Mouse (Mus musculus) thymus, postnatal 0 days (tissue): ENCODE data around the gene Slc13a1. TPM values are rescaled to one million over a fixed set of nuclear protein-coding genes. Genes with fewer than 3 reads are reported as not detected.
"Not testable (repeated sequence)": the region's sequence is repeated elsewhere in the genome, so short reads cannot be mapped to it uniquely, and the experiment has no call there.

Source experiments
- DNase-seq: peaks from one replicate; pipeline ENCODE4 v3.0.0-alpha.2; 2015; ENCODE audit warnings: low spot score
- polyA plus RNA-seq: library from polyadenylated mRNA; unstranded; fragments of >200 nt; fragmentation: Nextera tagmentation; extraction: Ambion mirVana; gene quantifications from 2 replicates; pipeline ENCODE4 v1.2.1, GENCODE M21; 2015

The Slc13a1 gene
- 0.15 TPM in 1 of 2 replicates, not detected in the other for polyA plus RNA-seq

DNA sequence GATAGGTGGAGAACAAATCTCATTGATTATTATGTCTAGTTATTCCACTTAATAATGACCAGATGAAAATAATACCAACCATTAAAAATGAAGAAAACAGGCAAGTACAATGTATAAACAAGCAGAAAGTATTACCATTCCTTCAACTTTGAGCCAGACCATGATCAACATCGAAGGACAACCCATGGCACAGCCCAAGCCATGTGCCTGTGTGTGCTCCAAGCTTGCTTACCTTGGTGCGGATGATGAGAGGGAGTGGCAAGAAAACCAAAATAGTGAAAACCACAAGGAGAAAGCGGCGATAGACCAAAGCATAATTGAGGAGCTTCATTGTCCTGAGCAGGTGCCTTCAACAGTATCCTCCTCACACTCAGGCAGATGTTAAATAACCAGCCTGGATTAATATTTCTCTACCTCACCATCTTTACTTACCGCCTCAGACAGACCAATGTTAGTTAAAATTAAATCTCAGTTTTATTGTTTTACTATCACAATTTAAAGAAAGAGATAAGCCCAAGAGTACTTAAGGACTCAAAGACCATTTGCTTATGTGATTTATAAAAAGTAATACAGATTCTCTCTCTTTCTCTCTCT, at the start of gene Slc13a1:
TSS of gene Slc13a1 (minus strand) at position 359 of the 594 bp plus-strand sequence.
- DNase-seq, result no peak

DNA sequence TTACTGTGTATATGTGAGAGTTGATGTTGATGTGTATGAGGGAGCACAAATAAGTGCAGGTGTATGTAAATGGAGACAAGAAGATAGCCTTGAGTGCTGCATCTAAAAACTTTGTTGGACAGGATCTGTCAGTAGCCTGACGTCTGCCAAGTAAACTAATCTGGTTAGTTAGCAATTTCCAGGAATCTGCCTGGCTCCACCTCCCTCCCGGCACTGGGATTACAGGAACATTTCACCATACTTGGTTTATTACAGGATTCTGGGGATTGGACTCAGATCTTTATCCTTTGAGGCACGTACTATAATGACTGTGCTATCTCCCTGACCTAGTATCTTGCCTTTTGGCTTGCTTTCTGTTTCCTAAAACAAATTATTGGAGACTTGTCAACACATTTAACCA, 40.0 kb upstream of the Slc13a1 start:
- no peak for DNase-seq

DNA sequence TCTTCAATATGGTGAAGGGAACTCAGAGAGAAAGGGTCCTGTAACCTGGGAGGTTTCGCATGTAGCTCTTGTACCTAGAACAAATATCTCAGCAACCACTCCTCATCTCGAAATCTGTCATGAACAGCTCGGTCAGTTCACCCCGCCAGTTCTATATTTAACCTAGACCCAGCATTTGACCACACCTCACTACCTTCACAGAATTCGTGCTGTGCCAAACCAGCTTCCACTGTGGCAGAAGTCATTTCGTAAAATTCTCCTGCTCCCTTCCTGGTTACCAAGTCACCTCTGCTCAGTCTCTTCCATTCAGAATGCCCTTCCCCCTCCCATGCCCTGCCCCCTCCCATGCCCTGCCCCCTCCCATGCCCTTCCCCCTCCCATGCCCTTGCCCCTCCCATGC, 34.3 kb upstream of the Slc13a1 start:
- no peak for DNase-seq

DNA sequence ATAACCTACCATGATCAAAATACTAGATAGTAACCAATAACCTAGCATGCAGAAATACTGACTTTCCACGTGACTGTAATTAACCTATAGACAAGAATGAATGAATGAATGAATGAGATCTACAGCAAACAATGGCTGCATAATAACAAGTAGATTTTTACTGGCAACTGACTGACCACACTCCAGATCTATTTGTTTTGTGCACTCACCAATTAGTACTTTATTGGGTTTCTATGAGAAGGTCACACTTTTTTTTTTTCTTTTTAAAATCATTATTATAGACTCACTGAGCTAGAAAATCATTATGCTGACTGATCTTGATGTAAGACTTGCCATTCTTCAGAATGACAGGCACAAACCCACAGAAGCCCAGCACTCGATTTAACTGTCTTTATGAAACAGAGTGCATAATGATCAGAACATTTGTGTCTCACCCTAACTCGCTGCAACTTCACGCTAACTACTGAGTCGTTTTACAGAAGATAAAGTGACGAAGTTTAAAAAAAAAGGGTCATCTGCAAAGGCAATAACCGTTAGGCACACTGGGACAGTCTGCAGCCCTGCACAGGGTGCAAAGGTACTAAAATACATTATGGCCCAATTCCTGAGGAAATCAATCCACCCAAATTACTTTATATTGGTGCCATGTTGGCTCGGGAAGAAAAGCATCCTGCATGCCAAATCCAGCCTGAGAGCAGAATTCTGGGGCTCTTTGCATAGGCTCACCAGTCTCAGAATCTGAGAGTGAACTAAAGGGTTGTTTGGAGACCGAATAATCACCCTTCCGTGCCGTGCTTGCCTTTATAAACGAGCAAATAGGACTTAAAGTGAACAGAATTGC, 33.0 kb upstream of the Slc13a1 start:
- no peak for DNase-seq

DNA sequence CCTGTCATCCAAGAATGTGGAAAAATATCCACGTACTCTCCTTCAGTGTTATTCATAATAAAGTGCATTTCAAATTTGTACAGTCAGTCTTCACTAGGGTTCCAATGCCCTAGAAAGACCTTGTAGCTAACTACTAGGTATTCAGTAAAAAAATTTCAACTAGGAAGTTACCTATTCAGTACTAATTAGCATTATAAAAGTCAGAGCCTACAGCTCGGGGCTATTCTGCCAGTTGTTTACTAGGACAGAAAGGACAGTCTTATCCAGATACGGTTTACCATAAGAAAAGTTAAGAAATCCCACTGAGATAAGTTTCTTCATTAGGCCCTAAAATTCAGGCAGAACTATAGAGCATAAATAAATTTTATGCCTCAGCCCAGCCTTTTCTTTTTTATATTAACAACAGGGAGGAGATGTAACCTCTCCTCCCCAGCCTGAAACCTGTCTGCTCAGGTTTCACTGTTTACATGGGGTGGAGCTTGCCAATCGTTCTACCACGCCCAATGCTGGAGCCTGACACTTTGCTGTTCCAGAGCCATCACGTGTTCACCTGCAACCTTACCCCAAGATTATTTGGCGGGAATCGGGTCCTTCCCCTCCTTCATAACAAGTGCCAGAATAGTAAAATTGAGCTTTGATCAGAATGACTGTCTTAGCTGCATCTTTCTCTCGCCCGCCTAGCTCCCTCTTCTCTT, 29.8 kb upstream of the Slc13a1 start:
- DNase-seq, result not testable (repeated sequence)

DNA sequence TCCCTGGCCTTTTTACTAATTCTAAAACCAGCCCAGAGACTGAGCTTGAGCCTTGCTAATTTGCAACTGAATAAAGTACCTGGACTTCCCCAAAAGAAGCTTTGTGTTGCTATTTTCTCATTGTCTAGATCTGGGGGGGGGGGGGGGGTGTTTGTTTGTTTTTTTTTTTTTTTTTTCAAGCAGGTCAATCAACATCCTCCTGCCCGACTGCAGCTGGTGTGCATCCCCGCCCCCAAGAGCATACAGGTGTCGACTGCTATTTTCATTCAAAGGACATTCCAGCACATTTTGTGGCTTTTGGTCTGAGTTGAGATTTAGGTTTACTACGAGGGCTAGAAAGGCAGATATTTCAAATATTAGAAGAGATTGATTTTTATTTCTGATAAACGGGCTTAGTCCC, 28.5 kb upstream of the Slc13a1 start:
- not testable (repeated sequence) for DNase-seq

DNA sequence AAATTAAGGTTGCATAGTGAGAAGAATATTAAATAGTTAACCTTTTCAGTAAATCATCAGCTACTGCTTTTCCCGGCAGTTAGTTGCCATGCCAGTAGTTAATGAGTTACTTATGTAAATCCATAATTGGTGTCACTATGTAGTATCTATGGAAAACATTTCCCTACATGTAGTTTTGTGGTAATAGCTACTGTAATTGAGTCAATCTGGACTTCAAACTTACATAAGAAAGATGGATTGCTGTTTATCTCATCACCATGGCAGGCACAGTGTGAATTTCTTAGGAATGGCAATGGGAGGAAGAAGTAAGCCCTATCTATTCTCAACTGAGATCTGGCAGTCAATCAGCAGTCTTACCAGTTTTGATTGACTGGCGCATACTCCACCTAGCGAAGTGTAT, 15.5 kb upstream of the Slc13a1 start:
- no peak for DNase-seq

DNA sequence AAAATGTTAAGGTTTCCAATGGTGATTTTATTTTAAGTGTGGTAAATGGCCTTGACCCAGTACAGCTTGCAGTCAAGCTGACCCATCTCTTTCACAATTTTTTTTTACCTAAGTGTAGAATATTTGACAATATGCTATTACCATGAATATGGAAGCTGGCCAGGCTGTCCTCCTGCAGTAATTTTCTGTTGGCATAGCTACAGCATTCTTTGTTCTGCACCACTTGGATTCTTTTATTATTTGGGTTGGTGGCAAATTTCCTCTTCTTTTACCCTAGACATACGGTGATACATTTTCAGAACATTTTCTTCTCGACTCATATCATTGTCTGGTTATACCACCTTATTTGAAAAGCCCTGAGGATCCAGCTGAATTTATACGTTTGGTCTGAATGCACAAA, 7.5 kb upstream of the Slc13a1 start:
- DNase-seq, result no peak

DNA sequence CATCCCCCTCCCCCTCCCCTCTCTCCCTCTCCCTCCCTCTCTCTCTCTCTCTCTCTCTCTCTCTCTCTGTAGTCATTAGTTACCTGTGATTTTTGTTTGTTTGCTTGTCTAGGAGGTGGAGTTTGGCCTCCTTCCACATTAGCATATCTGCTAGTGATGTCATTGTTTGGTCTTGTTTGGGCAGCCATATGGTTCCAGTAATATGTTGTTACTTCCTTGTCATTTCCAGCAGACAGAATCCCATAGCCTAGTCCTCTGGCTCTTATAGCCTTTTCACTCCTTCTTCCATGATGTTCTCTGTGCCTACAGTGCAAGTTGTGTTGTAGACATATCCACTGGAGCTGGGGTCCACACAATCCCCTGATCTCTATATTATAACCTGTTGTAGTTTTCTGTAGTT, 6.1 kb upstream of the Slc13a1 start:
- DNase-seq, result no peak

DNA sequence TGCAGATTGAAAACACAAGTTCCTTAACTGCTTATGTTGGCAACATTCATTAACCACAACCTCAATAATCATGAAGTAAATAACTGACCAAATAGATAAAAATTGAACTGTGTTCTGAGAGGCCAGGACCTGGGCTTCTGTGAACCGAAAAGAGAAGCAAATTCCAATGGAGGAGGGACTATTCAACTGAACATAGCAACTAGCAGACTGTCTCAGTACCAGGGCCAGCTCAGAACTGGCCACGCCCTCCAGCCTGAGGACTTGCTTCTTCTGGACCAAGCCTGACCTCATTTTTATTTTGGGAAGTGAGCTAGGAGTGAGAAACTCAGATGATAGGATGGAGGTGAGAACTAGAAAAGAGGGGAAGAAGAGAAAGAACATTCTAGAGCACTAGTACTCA, 4.8 kb upstream of the Slc13a1 start:
- DNase-seq, result no peak

DNA sequence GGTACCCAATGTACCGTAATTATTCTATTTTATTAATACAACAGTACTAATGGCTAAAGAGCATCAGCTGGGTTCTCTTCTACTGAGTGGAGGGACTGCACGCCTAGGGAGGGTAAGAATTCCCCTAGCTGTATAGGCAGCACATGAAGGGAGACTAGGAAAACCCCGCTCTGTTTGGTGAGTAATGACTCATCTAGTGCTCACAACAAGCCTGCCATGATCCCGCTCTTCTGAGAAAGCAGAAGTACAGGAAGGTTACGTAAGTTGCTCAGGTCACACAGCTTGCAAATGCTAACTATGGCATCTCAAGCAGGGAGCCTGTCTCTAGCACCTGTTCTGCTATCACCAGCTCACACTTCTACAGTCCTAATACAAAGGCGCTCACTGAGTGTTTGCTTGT, 1.1 kb downstream of the Slc13a1 start:
- no peak for DNase-seq

DNA sequence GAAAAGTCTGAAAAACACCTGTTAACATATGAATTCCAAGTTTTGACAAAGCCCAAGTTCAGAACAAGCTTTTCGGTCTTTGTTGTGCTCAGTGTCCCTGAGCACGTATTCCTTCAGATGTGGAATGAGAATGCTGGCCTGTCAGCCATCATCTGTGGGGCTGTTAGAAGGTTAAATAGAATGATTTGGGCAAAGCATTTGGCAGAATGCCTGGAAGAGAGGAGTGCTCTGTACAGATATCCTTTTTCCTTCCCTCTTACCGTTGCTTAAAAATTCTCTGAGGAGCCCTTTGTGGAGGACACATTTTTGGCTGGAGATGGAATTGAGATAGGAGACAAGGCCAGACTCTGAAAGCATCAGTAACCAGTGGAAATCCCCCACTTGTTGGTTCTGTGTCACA, 2.6 kb downstream of the Slc13a1 start:
- DNase-seq, result no peak

DNA sequence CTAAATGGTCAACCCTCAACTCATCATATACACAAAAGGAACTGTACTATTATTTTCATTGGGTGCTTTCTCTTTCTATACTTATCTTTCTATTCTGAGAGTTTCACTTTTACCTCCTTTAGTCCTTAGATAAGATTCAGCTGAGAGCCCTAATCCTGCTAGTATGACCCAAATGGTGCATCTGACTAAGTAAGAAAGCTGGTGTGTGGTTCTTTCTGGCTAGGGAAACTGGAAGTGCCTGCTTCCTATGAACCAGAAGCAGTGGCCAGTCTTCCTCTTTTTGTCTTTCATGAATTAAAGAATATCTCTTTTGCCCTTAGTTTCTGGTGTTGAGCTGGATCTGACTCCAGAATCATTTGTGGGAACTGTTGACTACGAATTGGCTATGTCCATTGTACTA, 8.1 kb downstream of the Slc13a1 start:
- no peak for DNase-seq

DNA sequence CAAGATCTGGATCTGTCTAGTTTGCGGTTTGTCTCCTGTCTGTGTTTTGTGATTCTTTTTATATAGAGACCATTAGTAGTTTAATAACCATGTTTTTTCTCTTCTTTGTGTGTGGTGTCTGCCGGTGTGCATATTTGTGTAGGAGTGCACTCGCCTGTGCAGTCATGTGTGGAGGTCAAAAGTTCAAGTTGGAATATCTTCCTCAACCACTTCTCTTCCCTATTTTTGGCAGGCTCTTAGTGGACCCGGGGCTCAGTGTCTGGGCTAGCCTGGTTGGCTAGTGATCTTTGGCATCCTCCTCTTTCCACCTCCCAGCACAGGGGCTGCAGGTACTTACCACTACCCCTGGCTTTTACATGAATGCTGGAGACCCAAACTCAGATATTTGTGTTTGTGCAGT, 13.0 kb downstream of the Slc13a1 start:
- no peak for DNase-seq

DNA sequence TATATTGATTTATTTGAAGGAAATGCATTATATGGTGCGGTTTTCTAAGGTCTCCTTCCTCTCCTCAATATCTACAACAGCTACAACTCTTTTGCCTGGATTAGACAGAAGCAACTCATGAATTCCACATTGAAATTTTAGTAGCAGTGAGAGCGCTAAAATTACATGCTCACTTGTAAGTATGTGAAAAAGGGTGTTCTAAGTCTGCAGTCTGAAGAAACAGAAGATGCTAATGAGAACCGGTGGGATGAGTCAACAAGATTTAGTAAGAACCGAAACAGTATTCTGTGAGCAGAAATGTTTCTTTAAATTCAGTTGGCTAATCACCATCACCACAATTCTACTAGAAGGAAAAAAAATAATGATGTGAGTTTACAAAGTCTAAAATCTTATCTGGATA, 34.9 kb downstream of the Slc13a1 start:
- DNase-seq, result no peak

DNA sequence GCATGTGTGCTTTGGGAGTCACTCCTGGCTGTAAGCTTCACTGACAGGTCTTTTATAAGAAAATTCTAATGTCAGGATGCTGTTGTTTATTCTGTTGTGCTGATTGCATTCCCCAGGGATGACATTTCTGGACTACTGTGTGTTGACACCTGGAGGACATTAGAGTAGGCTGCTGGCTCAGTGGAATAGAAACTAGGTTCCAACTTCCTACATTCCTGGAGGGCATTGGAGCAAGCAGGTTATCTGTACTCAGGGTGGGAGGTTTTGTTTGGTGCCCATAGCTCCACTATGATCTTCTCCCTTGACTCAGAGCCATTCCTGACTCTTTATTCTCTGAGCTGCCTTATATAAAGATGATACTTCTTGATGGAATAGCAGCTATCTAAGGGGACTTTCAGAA, 45.3 kb downstream of the Slc13a1 start:
- DNase-seq, result no peak

DNA sequence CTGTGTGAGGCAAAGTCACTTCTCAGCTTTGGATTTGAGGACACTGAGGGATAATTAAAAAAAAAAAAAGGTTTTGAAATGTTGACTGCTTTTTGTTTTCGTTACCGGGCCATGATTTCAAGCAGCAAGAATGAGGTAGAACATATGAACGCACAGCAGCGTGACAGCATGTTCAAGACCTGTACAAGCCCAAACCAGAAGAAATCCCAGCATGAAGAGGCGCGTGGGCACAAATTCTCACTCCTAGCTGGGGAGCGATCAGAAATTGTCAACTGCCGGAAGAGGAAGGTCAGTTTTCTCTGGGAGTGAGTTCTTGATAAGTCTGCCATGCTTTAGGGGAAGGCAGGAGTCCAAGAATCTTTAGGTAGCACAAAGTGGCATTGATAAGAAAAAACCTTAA, 56.3 kb downstream of the Slc13a1 start:
- no peak for DNase-seq

DNA sequence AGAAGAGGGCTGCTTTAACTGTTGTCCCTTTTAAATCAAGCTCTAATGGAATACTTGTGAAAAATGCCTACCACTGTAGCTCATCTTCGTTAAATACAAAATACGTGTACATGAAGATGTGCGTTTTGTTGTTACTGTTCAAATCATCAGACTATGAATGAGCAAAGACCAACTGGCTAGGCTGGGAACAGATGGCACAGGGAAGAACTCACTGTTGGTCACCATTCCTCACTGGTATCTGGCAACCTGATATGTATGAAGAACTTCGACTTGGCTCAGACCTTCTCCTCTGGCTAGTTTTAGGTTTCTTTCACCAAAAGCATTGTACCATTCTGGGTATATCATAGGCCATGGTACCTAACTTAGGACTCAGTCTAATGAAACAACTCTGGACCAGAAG, 59.4 kb downstream of the Slc13a1 start:
- no peak for DNase-seq

DNA sequence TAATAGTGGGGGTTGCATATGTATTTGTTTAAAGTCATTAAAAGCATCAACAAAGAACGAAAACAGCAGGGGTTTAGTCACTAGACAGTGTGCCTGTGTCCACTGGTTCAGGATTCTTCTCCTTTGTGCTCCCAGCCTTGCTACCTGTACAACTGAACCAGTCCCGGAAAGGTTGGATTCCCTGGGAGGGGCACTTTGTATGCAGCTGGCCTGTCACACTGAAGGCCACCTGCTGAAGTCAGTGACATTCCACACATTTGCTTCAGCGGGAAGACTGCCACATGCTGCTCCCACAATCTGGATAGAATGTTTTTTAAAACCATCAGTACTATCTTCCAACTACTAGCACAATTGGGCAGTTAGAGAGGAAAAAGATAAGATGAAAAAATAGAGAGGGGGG, 61.7 kb downstream of the Slc13a1 start:
- no peak for DNase-seq

DNA sequence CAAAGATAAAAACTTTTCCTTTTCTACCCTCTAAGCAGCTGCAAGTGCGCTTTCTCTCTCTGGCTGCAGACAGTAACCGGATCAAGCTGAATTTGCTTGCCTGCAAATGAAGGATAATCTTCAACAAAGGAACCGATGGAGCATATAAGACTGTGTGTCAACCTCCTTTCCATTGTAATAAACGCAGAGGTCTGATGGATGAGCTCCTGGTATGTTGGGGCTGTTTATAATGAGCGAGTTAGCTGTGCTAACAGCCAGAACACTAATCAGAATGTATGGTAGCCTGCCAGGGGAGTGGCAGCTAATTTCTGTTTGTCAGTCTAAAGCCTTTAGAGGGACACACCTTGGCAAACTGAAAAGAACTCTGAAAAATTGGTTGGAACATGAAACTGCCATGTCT, 62.2 kb downstream of the Slc13a1 start:
- no peak for DNase-seq

DNA sequence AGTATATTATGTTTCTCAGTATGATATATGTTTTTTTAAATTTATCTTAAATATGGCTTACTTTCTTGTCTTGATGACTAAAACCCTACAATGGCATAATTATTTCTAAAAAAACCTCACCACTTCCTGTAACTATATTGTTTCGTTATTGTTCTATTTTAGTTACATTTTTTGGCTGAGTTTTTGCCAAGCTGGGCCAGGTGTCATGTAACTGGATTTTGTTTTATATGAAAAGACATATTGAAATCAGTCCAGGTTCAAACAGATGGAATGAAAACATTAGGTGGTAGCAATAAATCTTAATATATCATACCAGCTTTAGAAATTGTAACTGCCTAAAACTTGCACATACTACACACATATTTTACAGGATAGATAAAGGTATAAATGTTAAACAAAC, 66.6 kb downstream of the Slc13a1 start:
- no peak for DNase-seq

DNA sequence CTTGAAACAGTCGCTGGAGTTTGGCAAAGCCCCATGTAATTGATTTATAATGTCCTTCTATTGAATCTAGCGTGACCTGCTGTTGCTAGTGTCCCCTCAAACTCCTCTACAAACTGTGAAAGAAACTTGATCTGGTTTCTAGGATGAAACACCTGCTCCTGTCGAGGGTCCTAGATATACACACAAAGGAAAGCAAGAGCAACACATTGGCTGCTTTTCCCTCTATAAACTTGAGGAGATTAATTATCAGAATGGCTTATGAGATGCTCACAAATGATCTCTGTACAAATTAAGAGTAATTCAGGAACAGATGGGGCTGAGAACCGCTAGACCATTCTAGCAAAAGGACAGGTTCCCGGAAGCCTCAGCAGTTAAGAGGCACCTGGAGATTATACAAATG, 67.2 kb downstream of the Slc13a1 start:
- DNase-seq, result no peak

DNA sequence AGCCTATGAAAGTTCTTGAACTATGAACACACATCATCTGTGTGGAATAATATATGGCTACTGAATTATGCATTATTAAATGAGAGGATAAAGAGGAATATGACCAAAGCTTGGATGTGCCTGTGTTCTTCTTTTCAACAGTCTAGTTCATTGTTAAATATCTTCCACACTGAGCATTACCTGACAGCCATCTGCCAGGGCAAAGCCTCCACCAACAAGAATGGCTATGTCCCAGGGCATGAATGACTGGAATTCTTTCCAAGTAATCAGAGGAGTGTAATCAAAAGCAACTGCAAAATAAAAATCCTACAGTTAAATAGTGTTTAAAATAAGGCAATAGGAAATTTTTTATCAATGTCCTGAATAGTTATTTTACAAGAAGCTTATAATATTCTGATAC, 70.5 kb downstream of the Slc13a1 start:
- DNase-seq, result no peak
